Mouse (Mus musculus) lung, adult 2 months (tissue): Measurements from ENCODE around the gene St6galnac6.

Source experiments
- CTCF ChIP-seq: fragments of 200-500 bp; IDR thresholded peaks from 2 replicates; pipeline ENCODE4 v1.5.1; 2011; ENCODE audit warnings: mild to moderate bottlenecking, low read length, control low read depth; ENCODE audit not compliant: insufficient read depth
- POLR2A ChIP-seq: fragments of 200-500 bp; IDR thresholded peaks from 2 replicates; pipeline ENCODE4 v1.6.1; 2011; ENCODE audit warnings: low read depth, mild to moderate bottlenecking, control low read depth, low read length, borderline replicate concordance; ENCODE audit errors: extremely low read depth

DNA sequence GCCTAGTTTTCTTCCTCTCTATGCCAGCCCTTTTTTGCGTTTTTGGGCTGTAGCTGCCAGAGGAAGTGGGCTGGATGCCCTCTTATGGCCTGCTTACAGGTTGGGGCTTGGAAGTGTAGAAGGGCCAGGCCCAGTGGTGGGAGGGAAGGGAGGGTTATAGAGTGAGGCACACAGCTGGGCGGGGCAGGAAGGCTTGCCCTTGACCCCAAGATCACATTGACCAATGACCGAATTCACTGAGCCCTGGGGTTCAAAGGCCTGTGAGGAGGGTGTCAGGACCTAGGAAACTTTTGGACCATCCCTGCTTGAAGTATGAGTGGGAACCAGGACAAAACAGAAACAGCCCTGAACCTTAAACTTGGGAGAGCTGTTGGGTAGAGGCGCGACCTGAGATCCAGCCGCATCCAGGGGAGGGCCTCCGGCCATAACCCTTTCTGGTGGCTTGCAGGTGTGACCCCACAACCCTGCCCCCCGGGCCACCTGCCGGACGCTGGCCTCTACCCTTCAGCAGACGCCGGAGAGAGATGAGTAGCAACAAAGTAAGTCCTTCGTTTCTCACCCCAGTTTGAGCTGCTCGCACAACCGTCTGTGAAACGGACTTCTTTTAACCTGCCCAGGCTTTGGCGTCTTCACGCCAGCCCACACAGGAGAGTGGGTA is 9.4 kb downstream of the St6galnac6 start:
- TF ChIP-seq CTCF (no peak), POLR2A (no peak)
